Mouse (Mus musculus) forebrain, embryonic 15.5 days (tissue): ENCODE measurements around the gene Gm14851. TPM values are rescaled to one million over a fixed set of nuclear protein-coding genes. Genes with fewer than 3 reads are reported as not detected.
"Not testable (repeated sequence)": the region's sequence is repeated elsewhere in the genome, so short reads cannot be mapped to it uniquely, and the experiment has no call there.

Experiments
- ATAC-seq: fragments of 200-750 bp; cut with Nextera tagmentation; replicated peaks from 2 replicates; pipeline ENCODE4 v1.8.0; 2017; ENCODE audit warnings: mild to moderate bottlenecking, moderate TSS enrichment, moderate library complexity
- H3K27ac ChIP-seq: fragments of 300-500 bp; sonication (generic); replicated peaks from 2 replicates; pipeline ENCODE4 v1.5.1; 2015; ENCODE audit warnings: mild to moderate bottlenecking, inconsistent platforms
- H3K27me3 ChIP-seq: fragments of 300-500 bp; sonication (generic); 2 replicates; pipeline ENCODE4 v1.6.1; 2015; ENCODE audit warnings: inconsistent platforms
- H3K36me3 ChIP-seq: fragments of 300-500 bp; sonication (generic); 2 replicates; pipeline ENCODE4 v1.6.1; 2015; ENCODE audit warnings: mild to moderate bottlenecking, inconsistent platforms
- H3K4me1 ChIP-seq: fragments of 300-500 bp; sonication (generic); 2 replicates; pipeline ENCODE4 v1.6.1; 2015; ENCODE audit warnings: inconsistent platforms
- H3K4me2 ChIP-seq: fragments of 300-500 bp; sonication (generic); replicated peaks from 2 replicates; pipeline ENCODE4 v1.6.1; 2015; ENCODE audit warnings: mild to moderate bottlenecking, inconsistent platforms
- H3K4me3 ChIP-seq: fragments of 300-500 bp; sonication (generic); 2 replicates; pipeline ENCODE4 v1.5.1; 2015; ENCODE audit warnings: mild to moderate bottlenecking, inconsistent platforms
- H3K9ac ChIP-seq: fragments of 300-500 bp; sonication (generic); replicated peaks from 2 replicates; pipeline ENCODE4 v1.6.1; 2015; ENCODE audit warnings: mild to moderate bottlenecking, inconsistent platforms
- H3K9me3 ChIP-seq: fragments of 300-500 bp; sonication (generic); 2 replicates; pipeline ENCODE4 v1.6.1; 2016; ENCODE audit warnings: inconsistent platforms
- WGBS: fragments of 180-500 bp; shearing (Covaris S2); methylation state at CpG from one replicate; pipeline ENCODE4 v1.1.7; 2015; ENCODE audit warnings: mixed read lengths; 5-methylcytosine and 5-hydroxymethylcytosine counted together
- polyA plus RNA-seq: library from polyadenylated mRNA; unstranded; fragments of >200 nt; fragmentation: Nextera tagmentation; extraction: Ambion mirVana; gene quantifications from 2 replicates; pipeline ENCODE4 v1.2.1, GENCODE M21; 2015

Gene Gm14851
- polyA plus RNA-seq: not detected in 2 replicates

- not testable (repeated sequence) for H3K4me1 ChIP-seq, H3K27ac ChIP-seq, H3K4me2 ChIP-seq, H3K27me3 ChIP-seq, H3K9ac ChIP-seq, ATAC-seq, H3K36me3 ChIP-seq, H3K4me3 ChIP-seq, H3K9me3 ChIP-seq
- WGBS: 89% methylated on average over 1 of the region's 2 CpGs
These were observed at the start of gene Gm14851 for GRCm38 (mm10) chr8:21095950-21096349. TSS of gene Gm14851 (minus strand) at chr8:21096050.

GRCm38 (mm10) chr8:21134342-21134741 lies 38.5 kb upstream of the Gm14851 start, which contains the start of gene Defa30:
TSS of gene Defa30 (plus strand) at chr8:21134642.
- H3K27me3 ChIP-seq, H3K9ac ChIP-seq, H3K36me3 ChIP-seq, H3K4me3 ChIP-seq, H3K9me3 ChIP-seq, H3K4me1 ChIP-seq, ATAC-seq, H3K4me2 ChIP-seq, H3K27ac ChIP-seq: not testable (repeated sequence)
- WGBS: 53% methylated on average over 3 of the region's 3 CpGs

- Histone ChIP-seq H3K9ac (no peak overlapping the region), H3K4me3 (no peak overlapping the region), H3K27me3 (no peaks in the 10 kb centered on the region), H3K36me3 (no peaks in the 10 kb centered on the region), H3K4me1 (no peaks in the 10 kb centered on the region), H3K27ac (no peak overlapping the region), H3K9me3 (peaks cover 6% of the 10 kb centered on the region), H3K4me2 (no peak overlapping the region)
- no peak for ATAC-seq
- 46% methylated on average over 4 of the region's 4 CpGs for WGBS
These were observed 2.7 kb downstream of the Gm14851 start for GRCm38 (mm10) chr8:21093106-21093505.

- H3K27ac ChIP-seq, H3K4me3 ChIP-seq, H3K9ac ChIP-seq, H3K27me3 ChIP-seq, H3K9me3 ChIP-seq, H3K36me3 ChIP-seq, H3K4me1 ChIP-seq, H3K4me2 ChIP-seq, ATAC-seq: not testable (repeated sequence)
These were observed 11.7 kb downstream of the Gm14851 start, which contains the start of gene Defa25 for GRCm38 (mm10) chr8:21084142-21084541. TSS of gene Defa25 (plus strand) at chr8:21084442.

- 82% methylated on average over 1 of the region's 1 CpGs for WGBS
- not testable (repeated sequence) for ATAC-seq, H3K9ac ChIP-seq
These were observed 31.1 kb downstream of the Gm14851 start, which contains the start of gene Defa35 for GRCm38 (mm10) chr8:21064738-21065137. TSS of gene Defa35 (plus strand) at chr8:21065038.

GRCm38 (mm10) chr8:21054747-21055146 lies 41.1 kb downstream of the Gm14851 start, which contains the start of gene Defa23:
TSS of gene Defa23 (plus strand) at chr8:21055047.
- not testable (repeated sequence) for H3K27me3 ChIP-seq, ATAC-seq, H3K9me3 ChIP-seq, H3K4me2 ChIP-seq, H3K9ac ChIP-seq, H3K27ac ChIP-seq, H3K36me3 ChIP-seq, H3K4me3 ChIP-seq, H3K4me1 ChIP-seq
- no CpG with 5 or more reads among the region's 1 CpGs for WGBS

More at GRCm38 (mm10) chr8:21064738-21065137, 31.1 kb downstream of the Gm14851 start, which contains the start of gene Defa35:
- H3K36me3 ChIP-seq, H3K4me1 ChIP-seq, H3K9me3 ChIP-seq, H3K4me3 ChIP-seq, H3K4me2 ChIP-seq, H3K27ac ChIP-seq, H3K27me3 ChIP-seq: not testable (repeated sequence)

Other genes with a start within 250 kb of the Gm14851 start
- gene Defb33, start 203.4 kb downstream of the Gm14851 start, polyA plus RNA-seq: not detected in 2 replicates
- gene Gm15056, start 193.4 kb downstream of the Gm14851 start, polyA plus RNA-seq: not detected in 2 replicates
- gene Gm6040, start 174.0 kb downstream of the Gm14851 start, polyA plus RNA-seq: not detected in 2 replicates
- gene AY761185, start 151.3 kb downstream of the Gm14851 start, polyA plus RNA-seq: not detected in 2 replicates
- not detected in 2 replicates for gene Defa21, start 70.5 kb downstream of the Gm14851 start, polyA plus RNA-seq
- gene Defa23, start 41.0 kb downstream of the Gm14851 start, polyA plus RNA-seq: not detected in 2 replicates
- gene Defa35, start 31.0 kb downstream of the Gm14851 start, polyA plus RNA-seq: not detected in 2 replicates
- gene Defa25, start 11.6 kb downstream of the Gm14851 start, polyA plus RNA-seq: not detected in 2 replicates
- gene Defa30, start 38.6 kb upstream of the Gm14851 start, polyA plus RNA-seq: not detected in 2 replicates
- not detected in 2 replicates for gene Defa22, start 66.2 kb upstream of the Gm14851 start, polyA plus RNA-seq
- gene Defa31, start 95.6 kb upstream of the Gm14851 start, polyA plus RNA-seq: not detected in 2 replicates
- not detected in 2 replicates for gene Gm15293, start 105.5 kb upstream of the Gm14851 start, polyA plus RNA-seq
- not detected in 2 replicates for gene Gm15292, start 153.7 kb upstream of the Gm14851 start, polyA plus RNA-seq
- gene Defa27, start 219.5 kb upstream of the Gm14851 start, polyA plus RNA-seq: not detected in 2 replicates
- not detected in 2 replicates for gene Defa29, start 231.0 kb upstream of the Gm14851 start, polyA plus RNA-seq